8 mouse cellular contexts compared by ENCODE assay signal in the genomic region with DNA sequence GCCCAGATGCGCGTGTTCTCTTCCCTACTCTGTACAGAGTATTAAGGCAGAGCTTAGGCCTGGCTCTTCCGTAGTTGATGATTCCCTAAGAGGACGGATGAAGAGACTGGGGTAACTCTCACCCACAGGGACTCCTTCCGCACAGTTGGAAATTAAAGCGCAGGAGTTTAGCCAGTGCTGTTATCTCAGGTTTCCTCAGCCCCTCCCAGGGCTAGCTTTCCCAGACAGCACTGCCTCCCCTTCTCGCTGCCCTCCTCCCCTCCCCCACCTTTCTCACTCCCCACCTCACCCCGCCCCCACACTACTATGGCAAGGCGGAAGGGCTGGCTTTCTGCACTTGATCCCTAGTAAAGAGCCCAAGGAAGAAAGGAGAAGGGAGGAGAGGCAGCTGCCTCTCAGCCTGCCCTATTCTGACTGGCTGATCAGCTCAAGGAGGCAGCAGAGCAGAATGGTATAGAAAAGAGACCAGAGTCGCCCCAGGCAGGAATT. TPM values are rescaled to one million over a fixed set of nuclear protein-coding genes. Genes with fewer than 3 reads are reported as not detected.
DNase-seq lines count a peak whose midpoint lies in the region; ATAC-seq lines count a peak whose summit lies in the region.

No protein-coding gene starts in this region.

- WGBS in hindbrain, embryonic 15.5 days, result 13% methylated on average over 10 of the region's 10 CpGs

- no peaks in the 10 kb centered on the region for H3K9me3 ChIP-seq in hindbrain, embryonic 15.5 days

- 0 out of 2 replicates have a peak, but pooled peaks have one; percentile 23 for ATAC-seq in frontal cortex, adult (ENCODE audit: low TSS enrichment)
- ATAC-seq in hindbrain, embryonic 15.5 days (ENCODE audit: low FRiP score, low read depth), result peak; percentile 79
- ATAC-seq in monocyte, adult 5-6 weeks (replicated peaks; ENCODE audit: insufficient number of reproducible peaks, low FRiP score, low TSS enrichment, poor library complexity, severe bottlenecking), result no peak

- no peaks in the 10 kb centered on the region for H3K27me3 ChIP-seq in hindbrain, embryonic 15.5 days

- H3K4me1 ChIP-seq in hindbrain, embryonic 15.5 days (replicated peaks), result peaks cover 8% of the 10 kb centered on the region; the same call in 1 of the 2 replicates

- 0 out of 2 replicates have a peak overlapping the region, but pooled peaks have one; percentile 19 for H3K9ac ChIP-seq in hindbrain, embryonic 15.5 days

- no peak for DNase-seq in frontal cortex, adult 2 months (ENCODE audit: extremely low spot score in 1 of 2, low spot score in 1 of 2)
- DNase-seq in ZHBTc4 (ENCODE audit: low read depth, low spot score), result peak; percentile 90
- DNase-seq in lung, postnatal 36 days, result peak; percentile 30
- no peak for DNase-seq in ovary, postnatal 36 days (ENCODE audit: low spot score)
- DNase-seq in spleen, postnatal 4 days (ENCODE audit: low spot score in 2 of 2), result no peak

- no peaks in the 10 kb centered on the region for H3K36me3 ChIP-seq in hindbrain, embryonic 15.5 days

- peak overlapping the region; percentile 46 for H3K4me2 ChIP-seq in hindbrain, embryonic 15.5 days

- H3K4me3 ChIP-seq in hindbrain, embryonic 15.5 days, result peak overlapping the region; percentile 16

- H3K27ac ChIP-seq in hindbrain, embryonic 15.5 days (replicated peaks), result peak overlapping the region; percentile 79

RNA-seq across cellular contexts. Expression of gene Slc25a5, which starts 21.5 kb away (rescaled TPM):
- polyA plus RNA-seq in frontal cortex, adult 2 months (2012; rRNA removed), result 474 and 486 TPM in 2 replicates
- polyA plus RNA-seq in hindbrain, embryonic 15.5 days (2015; fragmentation: Nextera tagmentation; extraction: Ambion mirVana), result 506 and 575 TPM in 2 replicates
- 373 to 641 TPM (median 606 TPM) in 3 replicates for total RNA-seq in monocyte, adult 5-6 weeks (2017)

RNA-seq across cellular contexts. Expression of gene Ube2a, which starts 56.7 kb away (rescaled TPM):
- 42.8 and 48.8 TPM in 2 replicates for polyA plus RNA-seq in frontal cortex, adult 2 months (2012; rRNA removed)
- 115 and 119 TPM in 2 replicates for polyA plus RNA-seq in hindbrain, embryonic 15.5 days (2015; fragmentation: Nextera tagmentation; extraction: Ambion mirVana)
- total RNA-seq in monocyte, adult 5-6 weeks (2017), result 21.9 to 37.5 TPM (median 22.4 TPM) in 3 replicates

RNA-seq across cellular contexts. Expression of gene C330007P06Rik, which starts 56.9 kb away (rescaled TPM):
- polyA plus RNA-seq in frontal cortex, adult 2 months (2012; rRNA removed), result 26.7 and 29.0 TPM in 2 replicates
- polyA plus RNA-seq in hindbrain, embryonic 15.5 days (2015; fragmentation: Nextera tagmentation; extraction: Ambion mirVana), result 21.6 and 22.8 TPM in 2 replicates
- 62.8 to 68.6 TPM (median 66.6 TPM) in 3 replicates for total RNA-seq in monocyte, adult 5-6 weeks (2017)

Comparison
In these comparisons a context has a peak if more than half of its experiments do, and no peak if none do; other contexts are left out.
1. DNase-seq: peak in ZHBTc4 (single experiment) and lung, postnatal 36 days (single experiment); none in frontal cortex, adult 2 months (0 of 2), ovary, postnatal 36 days (single experiment) and spleen, postnatal 4 days (0 of 2).